Mouse (Mus musculus): ENCODE results near the gene Gpr37l1. TPM values are rescaled to one million over a fixed set of nuclear protein-coding genes. Genes with fewer than 3 reads are reported as not detected.
A peak's percentile ranks its signal among the peaks of the same experiment; 100 is the strongest.

Gpr37l1 gene
- total RNA-seq, 2 experiments from 2014 or later = 1.3 to 1.7 TPM

DNA sequence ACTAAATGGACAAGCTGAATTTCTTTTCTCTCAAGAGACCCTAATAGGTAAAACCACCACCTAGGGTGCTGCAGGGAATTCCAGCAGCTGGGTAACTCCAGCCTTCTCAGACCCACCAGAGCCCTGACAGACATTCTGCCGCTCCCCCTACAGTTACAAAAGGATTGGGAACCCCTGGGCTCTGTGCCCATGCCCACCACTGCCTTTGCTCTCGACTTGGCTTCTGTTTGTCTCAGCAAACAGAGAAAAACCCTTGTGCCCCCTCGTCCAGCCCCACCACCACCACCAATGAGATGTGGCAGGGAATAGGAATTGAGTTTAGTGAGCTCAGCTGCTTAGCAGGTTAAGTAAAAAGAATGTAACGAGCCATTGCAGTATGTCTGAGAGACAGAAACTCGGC lies 18.5 kb downstream of the Gpr37l1 start:
- DNase-seq (ENCODE audit: low spot score in 2 of 2) = no peak

DNA sequence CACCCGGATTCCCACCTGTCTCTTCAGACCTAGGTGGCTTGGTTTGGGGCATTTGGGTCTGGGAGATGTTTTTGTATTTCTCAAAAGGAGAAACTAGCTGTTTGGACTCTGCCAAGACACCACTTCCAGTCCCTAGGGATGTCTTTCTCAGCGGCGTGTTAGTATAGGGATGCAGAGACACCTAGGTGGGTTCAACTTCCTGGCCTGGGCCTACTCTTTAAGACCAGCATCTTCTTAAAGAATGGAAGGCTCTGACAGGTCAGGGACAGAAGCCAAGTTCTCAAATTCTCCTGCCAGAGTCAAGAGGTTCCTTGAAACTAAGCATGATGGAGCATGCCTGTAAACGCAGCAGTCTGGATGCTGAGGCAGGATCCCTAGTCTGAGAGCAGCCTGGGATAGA lies 19.0 kb downstream of the Gpr37l1 start:
- DNase-seq (ENCODE audit: low spot score in 2 of 2) = no peak

DNA sequence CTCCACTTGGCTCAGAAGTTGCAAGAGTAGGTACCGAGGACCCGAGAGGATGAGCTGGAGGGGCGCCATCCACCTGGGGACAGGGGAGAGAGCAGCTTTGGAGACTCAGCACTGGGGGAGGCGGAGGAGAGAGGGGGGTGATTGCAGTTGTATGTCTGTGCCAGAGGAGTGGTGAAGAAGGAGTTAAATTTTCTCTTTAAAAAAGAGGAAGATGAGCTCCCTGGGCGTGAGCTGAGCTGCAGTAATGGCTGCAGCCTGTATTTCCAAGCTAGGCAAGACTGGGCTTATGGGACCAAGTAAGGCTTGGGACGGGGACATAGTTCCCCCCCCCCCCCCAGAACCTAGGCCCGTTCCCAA lies 19.8 kb downstream of the Gpr37l1 start:
- DNase-seq (ENCODE audit: low spot score in 2 of 2) = no peak

GRCm38 (mm10) chr1:135146946-135147701 lies 20.4 kb downstream of the Gpr37l1 start:
- DNase-seq (ENCODE audit: low spot score in 2 of 2) = peak; percentile 71 to 87

DNA sequence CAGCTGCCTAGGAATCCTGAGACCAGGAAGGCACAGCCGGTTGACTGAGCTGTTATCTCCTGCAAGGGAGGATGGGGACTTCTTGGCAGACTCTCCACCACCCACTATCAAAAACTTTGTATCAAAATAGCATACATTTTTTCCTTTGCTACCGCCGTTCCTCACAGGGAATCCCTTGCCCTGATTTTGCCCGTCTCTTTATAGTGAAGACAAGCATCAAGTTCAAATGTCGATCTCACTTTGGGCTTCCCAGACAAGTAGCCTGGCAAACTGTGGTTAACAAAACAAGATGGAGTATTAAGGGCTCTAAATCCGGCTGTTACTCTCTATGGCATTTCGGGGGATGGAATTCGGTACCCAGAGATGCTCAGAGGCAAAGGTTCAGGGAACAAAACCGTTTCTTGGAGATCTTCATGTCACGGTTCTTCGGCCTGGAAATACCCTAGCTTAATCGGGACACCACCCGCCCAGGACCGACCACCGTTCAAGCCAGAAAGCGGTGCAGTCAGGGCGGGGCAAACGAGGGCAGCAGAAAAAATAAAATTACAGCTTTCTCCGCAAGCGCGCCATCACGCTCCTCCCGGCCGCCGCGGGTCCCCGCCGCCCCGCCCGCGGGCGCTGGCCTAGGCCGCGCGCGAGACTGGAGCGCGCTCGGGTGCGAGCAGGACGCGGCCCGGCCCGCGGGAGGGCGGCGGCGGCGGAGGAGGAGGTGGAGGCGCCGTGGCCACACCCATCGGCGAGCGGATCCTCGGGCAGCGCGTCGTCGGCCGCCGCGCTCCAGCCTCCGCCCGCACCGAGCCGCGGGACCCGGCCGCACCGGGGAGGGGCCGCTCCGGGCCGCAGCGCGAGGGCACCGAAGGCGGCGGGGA lies 21.2 kb downstream of the Gpr37l1 start, which contains the start of gene Arl8a:
TSS of gene Arl8a (plus strand) at position 748 of the 869 bp plus-strand sequence.
- peak; percentile 81 to 87 for DNase-seq (ENCODE audit: low spot score in 2 of 2)

DNA sequence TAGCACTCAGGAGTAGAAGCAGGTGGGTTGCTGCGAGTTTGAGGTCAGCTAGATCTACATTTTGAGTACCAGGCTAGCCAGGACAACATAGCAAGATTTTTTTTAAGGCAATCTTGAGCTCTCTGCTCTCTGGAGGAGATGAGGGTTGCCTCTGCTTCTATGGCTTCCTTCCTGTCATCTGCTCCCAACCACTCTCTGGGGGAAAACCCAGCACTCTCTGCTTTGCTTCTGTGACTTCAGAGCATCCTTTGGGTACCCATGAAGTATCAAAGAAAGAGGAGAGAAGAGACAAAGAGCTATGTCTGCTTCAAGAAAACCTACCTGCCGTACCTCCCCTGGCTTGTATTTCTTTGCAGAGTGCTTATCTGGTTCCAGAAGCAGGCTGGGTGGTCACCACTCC lies 23.5 kb downstream of the Gpr37l1 start:
- no peak for DNase-seq (ENCODE audit: low spot score in 2 of 2)

DNA sequence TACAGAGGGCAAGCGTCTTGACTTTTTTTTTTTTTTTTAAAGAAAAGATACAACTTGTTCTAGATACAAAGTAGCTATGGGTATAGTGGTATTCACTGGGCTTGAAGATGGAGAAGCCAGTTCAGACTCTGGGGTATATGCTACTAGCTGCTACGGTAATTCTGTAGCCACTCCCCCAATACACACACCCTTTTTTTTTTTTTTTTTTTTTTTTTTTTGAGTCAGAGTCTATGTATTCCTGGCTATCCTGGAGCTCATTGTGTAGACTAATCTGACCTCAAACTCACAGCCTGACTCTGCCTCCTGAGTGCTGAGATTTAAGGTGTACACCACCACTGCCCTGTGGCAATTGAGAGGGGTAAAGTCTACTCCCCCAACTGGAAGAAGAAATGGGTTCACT lies 25.0 kb downstream of the Gpr37l1 start:
- DNase-seq (ENCODE audit: low spot score in 2 of 2) = no peak

- no peak for DNase-seq (ENCODE audit: low spot score in 2 of 2)
Measured at GRCm38 (mm10) chr1:135139906-135140305, 27.6 kb downstream of the Gpr37l1 start.

DNA sequence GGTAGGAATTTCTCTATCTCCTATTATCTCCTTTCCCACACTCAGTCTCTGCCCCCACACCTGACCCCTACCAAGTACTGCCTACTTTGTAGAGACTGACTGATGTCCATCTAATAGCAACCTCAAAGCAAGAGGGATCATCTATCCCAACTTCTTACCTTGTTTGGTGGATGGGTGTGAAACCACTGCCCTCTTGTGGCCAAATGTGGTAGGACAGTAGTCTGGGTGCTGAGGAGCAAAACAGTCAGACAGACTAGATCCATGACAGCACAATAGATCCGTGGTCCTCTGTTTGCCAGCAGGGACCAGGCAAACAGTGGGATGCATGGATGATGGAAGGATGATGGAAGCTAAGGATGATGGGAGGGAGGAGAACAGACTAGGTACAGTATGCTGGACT lies 31.0 kb downstream of the Gpr37l1 start:
- peak in 1 of 2 experiments; percentile 49 for DNase-seq (ENCODE audit: low spot score in 2 of 2)

GRCm38 (mm10) chr1:135135111-135135787 lies 32.2 kb downstream of the Gpr37l1 start:
- DNase-seq (ENCODE audit: low spot score in 2 of 2) = no peak

- no peak for DNase-seq (ENCODE audit: low spot score in 2 of 2)
Measured at GRCm38 (mm10) chr1:135133678-135134435, 33.6 kb downstream of the Gpr37l1 start.

GRCm38 (mm10) chr1:135132893-135133369 lies 34.5 kb downstream of the Gpr37l1 start:
- DNase-seq (ENCODE audit: low spot score in 2 of 2) = no peak

GRCm38 (mm10) chr1:135132473-135132872 lies 35.0 kb downstream of the Gpr37l1 start, which contains the start of gene Ptpn7:
Ptpn7 (plus strand) TSS chr1:135132700.
- DNase-seq (ENCODE audit: low spot score in 2 of 2) = peak; percentile 64 to 75

DNA sequence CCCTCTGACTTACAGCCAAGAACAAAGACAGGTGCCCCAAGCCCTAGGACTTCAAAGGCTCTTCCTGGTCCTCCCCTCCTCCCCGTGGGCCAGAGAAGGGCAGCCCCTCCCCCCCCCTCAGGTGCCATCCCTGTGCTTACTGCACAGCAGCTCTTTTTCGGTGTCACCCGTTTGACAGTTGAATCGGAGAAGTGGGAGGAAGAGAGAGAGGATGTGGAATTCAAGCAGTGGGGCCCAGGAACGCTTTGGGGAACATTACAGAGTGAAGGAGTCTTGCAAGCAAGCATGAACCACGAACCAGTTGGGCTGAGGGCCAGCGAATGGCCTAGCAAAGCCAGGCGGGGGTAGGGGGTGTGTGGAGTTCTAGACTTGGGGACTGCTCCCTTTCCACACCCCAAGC lies 35.9 kb downstream of the Gpr37l1 start:
- DNase-seq (ENCODE audit: low spot score in 2 of 2) = no peak

GRCm38 (mm10) chr1:135131034-135131433 lies 36.4 kb downstream of the Gpr37l1 start:
- DNase-seq (ENCODE audit: low spot score in 2 of 2) = no peak

- DNase-seq (ENCODE audit: low spot score in 2 of 2) = no peak
Measured at GRCm38 (mm10) chr1:135130376-135131018, 37.0 kb downstream of the Gpr37l1 start.

GRCm38 (mm10) chr1:135129543-135130183 lies 37.8 kb downstream of the Gpr37l1 start:
- DNase-seq (ENCODE audit: low spot score in 2 of 2) = no peak

- no peak for DNase-seq (ENCODE audit: low spot score in 2 of 2)
Measured at GRCm38 (mm10) chr1:135128986-135129385, 38.5 kb downstream of the Gpr37l1 start.

GRCm38 (mm10) chr1:135128011-135128441 lies 39.5 kb downstream of the Gpr37l1 start:
- DNase-seq (ENCODE audit: low spot score in 2 of 2) = peak in 1 of 2 experiments; percentile 57
